Mouse (Mus musculus) cerebellum, adult 11 months (tissue): ENCODE measurements around the gene Setd7.
A peak's percentile ranks its signal among the peaks of the same experiment; 100 is the strongest.
"Not testable (repeated sequence)": the region's sequence is repeated elsewhere in the genome, so short reads cannot be mapped to it uniquely, and the experiment has no call there.

ENCODE experiments used
- DNase-seq: peaks from one replicate; pipeline ENCODE4 v3.0.0; 2022

Gene Setd7

DNA sequence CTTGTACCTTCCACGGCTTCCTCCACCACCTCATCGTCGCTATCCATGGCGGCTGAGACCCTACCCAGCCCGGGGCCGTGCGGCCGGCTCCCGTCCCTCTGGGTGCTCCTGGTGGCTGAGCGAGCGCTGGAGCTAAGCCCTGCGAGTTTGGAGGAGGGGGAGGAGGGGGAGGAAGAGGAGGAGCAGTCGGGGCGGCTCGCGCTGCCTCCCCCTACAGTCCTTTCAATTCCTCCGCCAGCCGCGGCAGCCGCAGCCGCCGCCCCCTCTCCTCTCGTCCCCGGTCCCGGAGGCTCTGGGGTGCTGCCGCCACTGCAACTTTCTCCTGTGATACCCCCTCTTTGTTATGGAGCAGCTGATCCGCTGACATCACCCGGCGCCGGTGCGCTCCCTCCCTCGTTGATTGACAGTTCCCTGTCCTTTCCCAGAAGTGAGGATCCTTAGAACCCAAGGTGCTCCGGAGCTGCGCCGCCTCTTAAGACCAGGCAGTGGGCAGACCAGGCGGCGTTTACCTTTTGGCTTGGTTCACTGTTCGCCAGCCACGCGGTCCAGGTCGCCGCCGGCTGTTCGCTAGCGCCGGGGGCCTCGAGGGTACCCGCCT lies at the start of gene Setd7:
Gene Setd7, minus strand, starts transcription at position 369 of the 598 bp plus-strand sequence.
- DNase-seq, result peak; percentile 78

DNA sequence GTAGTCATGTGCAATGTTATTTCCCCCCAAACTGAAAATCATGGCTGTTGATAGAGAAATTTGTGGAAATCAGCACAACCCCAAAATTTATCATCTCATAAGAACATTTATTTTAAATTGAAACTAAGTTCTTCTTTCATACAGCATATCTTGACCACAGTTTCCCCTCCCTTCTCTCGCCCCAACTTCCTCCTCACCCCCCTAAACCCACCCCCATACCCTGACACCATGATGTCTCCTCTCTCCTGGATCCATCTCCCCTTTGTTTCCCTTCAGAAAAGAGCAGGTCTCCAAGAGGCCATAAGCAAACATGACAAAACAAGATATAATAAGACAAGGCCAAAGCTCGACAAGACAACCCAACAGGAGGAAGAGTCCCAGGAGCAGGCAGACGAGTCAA lies 43.8 kb upstream of the Setd7 start:
- no peak for DNase-seq

DNA sequence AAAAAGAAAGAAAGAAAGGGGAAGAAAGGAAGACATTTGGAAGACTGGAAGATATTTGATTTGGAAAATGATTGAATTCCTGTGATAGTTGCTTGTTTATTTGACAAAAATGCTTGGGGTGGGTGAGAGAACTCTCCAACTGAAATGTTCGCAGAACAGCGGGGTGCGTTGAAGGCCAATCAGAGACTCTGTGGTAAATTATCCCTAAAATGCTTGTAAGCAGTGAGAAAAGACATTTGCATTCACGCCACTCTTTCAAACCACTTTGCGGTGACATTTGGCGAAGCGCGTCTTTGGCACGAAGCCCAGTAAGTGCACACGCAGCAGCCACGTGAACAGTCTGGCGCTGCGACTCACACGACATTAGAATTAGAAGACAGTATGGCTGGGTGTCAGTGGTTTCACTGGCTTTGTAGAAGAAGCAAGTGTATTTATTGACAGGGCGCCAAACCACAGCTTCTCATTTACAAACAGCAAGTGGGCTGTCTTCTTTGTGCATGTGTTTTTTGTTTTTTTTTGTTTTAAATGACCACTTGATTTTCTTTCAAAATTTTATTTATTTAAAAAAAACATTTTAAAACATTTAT lies 43.1 kb upstream of the Setd7 start:
- DNase-seq, result peak; percentile 58

DNA sequence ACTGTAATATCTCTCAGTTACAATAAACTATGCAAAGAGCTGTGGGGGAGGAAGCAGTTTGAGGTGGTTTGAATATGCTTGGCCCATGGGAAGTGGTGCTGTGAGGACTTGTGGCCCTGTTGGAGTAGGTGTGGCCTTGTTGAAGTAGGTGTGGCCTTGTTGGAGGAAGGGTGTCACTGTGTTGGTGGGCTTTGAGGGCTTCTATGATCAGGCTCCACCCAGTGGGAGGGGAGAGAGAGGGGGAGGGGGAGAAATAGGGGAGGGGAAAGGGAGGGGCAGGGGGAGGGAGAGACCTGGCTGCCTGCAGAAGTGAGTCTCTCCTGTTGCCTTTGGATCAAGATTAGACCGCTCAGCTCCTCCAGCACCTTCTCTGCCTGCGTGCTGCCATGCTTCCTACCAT lies 40.8 kb upstream of the Setd7 start:
- no peak for DNase-seq

DNA sequence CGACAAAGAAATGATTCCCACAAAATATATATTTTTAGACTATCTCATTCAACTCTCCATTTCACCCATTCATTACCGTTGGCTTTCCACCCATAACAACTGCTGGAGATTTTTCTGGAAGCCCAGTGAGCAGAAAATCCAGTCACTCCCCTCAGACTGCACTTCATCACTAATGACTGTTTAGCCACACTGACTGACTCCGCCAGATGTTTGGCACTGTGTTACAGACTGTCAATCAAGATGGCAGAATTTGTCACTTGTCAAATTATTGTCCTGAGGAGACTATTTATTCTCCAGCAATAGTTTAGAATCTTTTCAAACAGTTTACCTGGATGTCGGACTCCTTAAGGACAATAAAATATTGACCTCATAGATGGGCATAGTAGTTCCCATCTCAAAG lies 40.0 kb upstream of the Setd7 start:
- no peak for DNase-seq

DNA sequence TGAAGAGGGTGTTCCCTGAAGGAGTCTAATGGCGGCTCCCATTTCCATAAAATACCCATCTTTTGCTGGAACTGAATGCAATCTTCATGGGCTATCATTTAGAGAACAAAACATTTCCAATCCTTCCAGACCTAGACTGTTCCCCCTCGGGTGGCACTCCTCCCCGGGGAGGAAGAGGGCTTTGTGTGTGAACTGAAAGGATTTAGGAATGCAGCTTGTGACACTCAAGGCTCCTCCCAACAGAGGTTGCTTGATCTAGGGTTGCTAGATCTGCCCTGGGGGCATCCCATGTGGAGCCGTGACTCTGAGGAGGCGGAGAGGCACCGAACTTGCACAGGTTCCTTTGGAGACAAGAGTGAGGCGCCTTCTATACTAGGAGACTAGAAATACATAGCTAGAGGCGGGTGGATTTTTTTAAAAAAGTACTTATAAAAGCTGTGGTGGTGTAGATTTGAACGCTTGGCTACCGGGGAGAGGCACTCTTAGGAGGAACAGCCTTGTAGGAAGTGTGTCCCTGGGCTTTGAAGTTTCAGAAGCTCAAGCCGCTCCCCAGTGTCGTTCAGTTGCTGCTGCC lies 38.5 kb upstream of the Setd7 start:
- DNase-seq, result no peak

DNA sequence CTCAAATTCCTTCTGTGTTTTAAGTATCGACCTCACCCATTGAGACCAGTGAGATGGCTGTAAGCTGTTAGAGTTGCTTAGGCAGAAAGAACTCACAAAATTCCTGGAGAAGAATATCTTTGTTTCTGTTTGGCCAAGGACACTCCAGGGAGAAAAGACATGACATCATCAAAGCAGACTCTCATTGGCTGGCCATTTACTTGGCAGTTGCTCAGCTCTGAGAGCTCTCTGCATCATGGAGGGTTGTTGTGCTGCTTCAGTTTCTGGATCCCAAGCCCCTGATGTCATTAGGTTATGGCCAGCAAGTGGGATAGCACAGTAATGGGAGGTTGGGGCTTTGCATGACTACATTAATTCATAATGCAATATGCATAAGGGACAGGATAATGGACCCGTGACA lies 35.9 kb upstream of the Setd7 start:
- DNase-seq, result no peak

DNA sequence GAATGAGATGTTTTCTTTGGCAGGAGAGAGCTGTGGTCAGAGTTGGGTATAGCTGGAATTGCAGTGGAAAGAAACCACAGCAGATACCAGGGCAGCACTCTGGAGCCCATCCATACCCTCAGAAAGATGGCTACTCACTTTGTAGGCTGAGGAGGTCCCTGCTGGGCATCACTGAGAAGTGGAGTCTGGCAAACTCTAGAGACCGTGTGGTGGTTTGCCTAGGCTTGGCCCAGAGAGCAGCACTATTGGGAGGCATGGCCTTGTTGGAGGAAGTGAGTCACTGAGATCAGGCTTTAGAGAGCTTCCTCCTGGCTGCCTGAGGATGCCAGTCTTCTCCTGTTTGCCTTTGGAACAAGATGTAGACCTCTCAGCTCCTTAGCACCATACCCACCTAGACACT lies 32.8 kb upstream of the Setd7 start:
- DNase-seq, result no peak

DNA sequence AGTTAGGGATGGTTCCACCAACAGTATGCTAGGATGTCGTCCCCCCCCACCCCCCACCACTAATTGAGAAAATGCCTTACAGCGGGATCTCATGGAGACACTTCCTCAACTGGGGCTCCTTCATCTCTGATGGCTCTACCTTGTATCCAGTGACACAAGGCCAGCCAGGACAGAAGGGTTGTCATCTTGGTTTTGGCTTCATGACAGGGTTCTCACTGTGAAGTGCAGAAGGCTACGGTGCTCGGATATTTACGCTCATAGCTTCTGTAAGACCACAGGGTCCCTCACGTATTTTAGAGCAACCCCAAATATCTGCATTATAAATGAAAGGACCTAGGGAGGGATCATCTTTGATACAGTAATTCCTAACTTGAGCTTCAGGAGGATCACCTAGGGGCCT lies 30.9 kb upstream of the Setd7 start:
- no peak for DNase-seq

DNA sequence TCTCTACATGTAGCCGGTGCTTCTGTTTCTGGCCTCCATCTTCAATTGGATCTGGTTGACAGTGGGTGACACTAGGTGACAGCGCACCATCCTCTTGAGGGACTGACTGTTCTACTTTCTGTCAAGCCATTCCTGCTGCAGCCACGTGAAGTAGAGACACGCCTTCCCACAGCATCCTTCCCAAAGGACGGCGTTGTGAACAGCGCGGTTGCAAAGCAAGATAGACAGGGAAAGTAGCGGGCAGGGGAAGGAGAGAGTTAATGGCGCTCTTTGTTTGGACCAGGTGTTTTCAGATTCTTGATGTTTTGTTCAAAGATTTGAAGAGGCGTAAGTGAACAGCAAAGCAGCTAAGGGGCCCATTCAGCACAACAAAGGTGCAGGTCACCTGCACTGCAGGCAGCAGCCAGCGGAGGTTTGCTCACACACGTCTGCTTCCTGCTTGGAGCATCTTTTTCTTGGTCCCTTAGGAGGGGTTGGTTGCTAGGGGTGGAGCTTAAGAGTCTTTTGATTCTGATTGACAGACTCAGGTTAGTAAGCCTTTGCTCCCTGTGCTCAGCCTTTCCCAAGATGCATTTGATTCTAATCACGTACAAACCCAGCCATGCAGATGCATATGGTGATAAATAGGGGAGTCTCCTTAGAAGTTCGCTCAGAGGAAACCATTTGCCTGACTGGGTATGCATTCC lies 29.7 kb upstream of the Setd7 start:
- DNase-seq, result no peak

DNA sequence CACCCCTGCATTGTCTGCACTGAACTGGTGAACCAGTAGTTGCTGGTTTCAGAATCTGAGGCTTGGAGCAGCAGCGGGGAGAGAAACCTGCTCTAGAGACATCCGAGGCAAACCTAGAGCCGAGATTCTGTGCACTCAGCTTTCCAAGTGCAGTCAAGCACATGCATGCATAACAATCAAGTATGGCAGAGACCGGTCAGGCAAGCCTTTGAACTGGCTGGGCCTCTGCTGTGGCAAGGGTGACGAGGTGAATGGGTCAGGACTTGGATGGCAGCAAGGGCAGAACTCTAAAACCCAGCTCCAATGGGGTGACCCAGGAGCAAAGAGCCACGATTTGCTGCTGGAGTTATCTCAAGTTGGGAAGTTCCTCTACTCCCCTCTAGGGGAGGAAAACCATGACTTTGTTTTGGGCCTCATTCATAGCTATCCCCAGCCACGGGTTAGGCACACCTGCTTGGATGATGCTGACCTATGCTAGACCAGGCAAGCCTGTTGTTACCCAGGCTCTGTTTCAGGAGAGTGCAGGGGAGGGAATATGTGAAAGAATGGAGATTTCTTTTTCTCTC lies 27.1 kb upstream of the Setd7 start:
- no peak for DNase-seq

DNA sequence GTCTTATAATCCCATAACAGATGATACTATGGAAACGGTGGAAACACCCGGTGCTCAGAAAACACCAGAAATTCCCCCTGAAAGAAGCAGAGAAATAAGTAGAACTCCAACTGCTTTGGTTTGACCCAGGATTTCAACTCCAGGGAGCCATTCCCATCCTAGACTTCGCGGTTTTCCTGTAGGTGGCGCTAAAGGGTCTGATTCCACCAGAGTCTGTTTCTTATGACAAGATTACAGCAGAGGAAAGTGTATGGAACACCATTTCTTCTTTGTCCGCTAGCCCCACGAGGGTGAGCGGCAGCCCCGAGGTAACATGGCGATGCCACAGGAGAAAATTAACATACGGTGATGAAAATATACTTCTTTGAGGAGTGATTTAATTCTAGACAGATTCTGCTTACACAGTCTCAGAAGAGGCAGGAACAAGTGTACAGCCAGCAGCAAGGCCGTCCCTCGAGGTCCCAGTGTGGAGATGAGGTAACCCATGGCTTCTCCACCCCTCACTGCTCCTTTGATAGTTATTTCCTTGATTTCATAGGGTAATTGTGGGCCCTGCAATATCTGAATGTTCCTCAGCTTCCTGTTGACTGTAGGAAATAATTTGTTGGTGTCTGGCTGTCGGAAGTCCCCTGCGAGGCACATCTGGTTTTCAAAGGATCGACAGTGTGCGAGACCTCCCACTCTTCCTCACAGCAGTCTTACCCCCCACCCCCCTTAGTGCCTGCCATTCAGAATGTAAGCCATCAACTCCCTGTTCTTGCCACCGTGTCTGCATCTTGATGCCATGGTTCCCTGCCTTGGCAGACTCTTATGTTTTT lies 23.1 kb upstream of the Setd7 start:
- peak; percentile 71 for DNase-seq

DNA sequence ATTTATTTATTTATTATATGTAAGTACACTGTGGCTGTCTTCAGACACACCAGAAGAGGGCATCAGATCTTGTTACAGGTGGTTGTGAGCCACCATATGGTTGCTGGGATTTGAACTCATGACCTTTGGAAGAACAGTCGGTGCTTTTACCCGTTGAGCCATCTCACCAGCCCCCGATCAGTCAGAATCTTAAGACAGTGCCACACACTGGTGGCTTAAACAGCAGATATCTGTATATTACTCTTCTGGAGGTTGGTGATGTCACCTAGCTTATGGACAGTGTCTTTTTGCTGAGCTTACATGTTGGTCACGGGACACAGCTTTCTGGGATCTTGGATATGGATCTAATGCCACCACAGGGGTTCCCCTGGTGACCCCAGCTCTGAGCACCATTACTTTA lies 18.6 kb upstream of the Setd7 start:
- not testable (repeated sequence) for DNase-seq

DNA sequence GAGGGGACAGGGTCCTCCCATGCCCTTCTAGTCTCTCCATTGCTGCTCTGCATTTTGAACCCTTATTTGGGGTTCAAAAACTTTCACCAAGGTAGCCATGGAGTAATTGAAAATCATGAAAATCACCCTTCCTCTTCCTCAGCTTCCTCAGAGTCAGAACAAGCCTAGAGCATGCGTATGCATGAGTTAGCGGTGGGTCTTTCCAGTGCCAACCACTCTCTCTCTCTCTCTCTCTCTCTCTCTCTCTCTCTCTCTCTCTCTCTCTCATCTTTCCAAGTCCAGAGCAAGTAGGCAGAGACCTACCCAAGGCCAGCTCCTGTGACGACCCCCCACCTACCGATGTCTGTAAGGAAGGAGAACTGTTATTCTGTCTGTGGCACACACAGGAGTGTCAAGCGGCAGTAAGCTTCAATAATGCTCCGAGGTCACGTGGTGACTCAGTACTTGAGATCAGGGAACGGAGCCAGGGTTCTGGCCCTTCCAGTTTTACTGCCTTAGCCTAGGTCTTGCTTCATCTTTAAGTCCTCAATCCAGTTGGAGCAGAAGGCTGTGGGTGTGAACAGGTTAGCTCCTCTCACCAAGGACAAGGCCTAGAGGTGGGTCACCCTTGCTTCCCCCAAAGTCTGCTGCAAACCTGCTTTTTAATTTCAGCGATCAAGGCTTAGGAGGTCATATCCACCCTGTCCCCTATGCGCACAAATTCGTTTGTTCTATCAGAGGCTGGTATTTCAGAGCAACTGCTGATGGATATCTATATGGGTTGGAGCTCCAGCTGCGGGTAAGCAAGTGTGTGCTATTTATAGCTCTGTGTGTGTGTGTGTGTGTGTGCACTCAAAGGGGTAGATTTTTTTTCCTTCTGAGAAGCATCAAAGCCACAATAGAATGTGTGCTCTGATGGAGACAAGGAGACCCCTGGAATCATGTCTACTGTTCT lies 17.4 kb upstream of the Setd7 start:
- DNase-seq, result no peak

DNA sequence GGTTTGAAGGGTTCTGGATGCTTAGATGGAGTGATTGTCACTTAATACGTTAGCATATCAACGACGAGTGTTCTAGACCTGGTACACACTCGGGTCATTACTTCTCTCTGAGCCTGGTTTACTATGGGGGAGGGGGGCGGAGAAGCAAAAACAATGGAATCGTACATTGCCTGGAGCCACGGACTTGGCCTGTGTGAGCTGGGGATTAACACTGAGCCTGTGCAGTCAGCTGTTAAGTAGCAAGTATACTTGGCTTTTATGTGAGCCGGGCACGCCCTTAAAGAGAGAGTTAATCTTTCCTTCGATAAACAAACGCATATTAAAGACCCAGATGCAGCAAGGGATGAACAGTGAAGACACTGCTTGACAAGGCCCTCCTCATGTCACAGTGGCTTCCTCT lies 16.7 kb upstream of the Setd7 start:
- DNase-seq, result no peak

DNA sequence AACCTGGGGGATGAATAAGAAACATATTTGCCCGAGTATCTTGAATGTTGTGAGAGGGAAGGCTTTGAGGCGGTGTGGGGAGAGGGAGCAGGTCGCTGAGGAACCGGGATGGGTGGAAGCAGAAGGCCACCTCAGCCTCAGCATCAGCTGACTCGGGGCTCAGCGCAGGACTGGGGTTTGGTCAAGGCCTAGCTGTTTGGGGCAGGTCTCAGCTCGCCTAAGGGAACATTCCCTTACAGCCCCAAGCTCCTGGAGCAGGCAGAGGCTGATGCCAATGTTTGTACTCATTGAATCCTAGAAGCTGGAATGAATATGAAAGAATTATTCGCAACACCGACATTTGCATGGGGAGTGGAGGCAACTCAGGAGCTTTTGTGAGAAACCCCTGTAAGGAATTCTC lies 13.2 kb upstream of the Setd7 start:
- no peak for DNase-seq

DNA sequence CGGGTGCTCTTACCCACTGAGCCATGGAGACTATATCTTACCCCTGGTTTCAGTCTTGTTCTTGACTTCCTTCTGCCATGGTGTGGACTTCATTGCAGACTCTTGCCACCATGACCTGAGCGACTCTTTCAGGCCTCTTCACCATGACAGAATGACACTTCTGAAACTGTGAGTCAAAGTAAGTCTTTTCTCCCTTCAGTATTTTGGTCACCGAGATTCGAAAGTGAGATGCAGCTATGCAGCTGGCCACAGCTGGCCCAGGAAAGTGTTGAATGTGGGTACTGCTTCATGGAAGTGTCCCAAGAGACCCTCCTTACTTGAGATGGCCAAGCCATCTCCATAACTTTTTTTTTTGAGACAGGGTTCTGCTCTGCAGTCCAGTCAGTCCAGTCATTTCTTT lies 9.5 kb upstream of the Setd7 start:
- DNase-seq, result no peak

DNA sequence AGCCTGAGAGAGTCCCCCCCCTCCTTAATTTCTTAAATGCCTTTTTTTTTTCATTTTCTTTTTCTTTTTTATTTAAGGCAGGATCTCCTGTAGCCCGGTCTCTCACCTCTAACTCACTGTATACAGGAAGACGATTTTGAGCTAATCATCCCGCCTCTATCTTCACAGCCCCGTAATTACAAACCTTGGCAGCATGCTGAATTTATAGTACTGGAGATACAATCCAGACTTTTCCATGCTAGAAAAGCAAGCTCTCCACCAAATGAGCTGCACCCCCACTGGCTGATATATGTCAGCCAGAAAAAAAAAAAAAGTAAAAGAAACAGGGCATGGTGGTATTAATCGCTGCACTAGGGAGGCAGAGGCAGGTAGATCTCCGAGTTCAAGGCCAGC lies 1.3 kb upstream of the Setd7 start:
- DNase-seq, result no peak

DNA sequence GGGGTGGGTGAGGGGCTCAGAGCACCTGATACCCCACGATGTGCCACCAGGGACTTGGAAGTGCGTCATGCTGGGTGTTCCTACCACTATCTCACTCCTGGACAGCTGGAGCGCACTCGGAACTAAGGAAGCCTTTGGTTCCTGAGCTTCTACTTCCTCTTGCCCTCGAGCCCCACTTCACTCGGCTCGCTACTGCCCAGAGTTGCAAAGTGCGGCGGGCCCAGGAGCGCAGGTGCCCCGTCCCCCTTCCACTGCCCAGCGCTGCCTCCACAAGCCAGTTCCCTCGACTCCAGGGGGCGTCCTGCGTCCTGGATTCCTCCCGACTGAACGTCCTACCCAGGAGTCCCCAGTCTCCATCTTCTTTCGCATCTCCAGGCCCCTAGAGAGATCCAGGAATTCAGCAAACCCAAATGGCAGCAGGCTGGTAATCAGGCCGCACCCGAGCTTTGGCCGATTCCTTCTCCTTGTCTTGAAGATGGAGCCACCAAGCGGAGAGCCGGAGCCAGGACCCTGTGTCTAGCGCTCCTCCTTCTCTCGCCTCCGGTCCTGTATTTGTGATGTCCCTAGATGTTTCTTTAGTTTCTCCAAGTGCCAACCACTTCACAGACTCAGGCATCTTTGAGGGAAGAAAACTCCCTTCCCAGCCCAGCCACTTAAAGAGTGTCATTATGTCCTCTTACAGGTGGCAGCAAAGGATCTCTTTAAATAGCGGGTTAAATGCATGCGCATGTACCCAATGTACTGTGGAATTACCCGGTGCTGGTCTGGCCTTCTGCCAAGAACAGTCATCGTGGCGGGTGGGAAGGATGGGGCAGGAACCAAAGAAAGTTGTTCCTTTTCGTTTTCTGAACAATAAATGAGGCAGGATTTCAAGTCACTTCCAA lies 672 bp upstream of the Setd7 start:
- DNase-seq, result peak; percentile 61

DNA sequence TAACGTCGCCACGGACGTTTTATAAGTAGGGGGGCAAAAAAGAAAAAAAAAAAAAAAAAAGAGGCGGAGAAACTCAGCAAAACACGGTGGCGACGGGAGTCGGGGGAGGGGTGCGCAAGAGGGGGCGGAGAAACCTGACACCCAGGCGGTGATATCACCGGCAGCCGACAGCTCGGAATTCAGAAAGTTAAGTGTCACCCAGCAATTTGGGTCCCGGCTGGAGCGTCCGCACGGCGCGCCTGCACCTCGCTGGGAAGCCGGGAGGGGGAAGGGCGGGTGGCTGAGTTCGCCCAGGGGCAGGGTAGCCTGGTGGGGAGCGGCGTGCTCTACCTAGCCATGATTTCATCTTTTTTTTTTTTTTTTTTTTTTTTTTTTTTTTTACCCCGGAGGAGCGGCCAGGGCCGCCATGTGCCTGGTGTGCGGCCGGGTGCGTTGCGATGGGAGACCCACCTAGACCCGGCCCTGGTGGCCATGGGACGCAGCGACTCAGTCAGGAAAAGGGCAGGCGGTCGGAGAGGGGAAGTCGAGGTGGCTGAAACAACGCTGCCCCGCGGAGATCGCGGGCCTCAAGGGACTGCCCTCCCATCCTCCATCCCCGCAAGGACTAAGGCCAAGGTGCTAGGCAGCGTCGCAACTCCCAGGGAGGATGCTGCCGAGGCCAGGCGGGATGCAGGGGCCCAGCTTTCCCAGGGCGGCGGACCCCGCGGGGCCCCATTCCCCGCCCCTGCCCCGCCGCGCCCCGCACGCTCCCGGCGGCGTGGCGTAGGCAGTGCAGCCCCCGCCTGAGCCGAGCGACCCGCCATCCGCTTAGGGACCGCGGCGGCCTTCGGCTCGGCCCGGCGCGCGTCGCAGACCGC lies 857 bp downstream of the Setd7 start:
- DNase-seq, result peak; percentile 79
